Mouse (Mus musculus): ENCODE data around the gene Actg2.

GRCm38 (mm10) chr6:83555972-83556371 is 19.9 kb upstream of the Actg2 start:
- TF ChIP-seq CTCF (IDR thresholded peaks at IDR 0.05; ENCODE audit: insufficient read depth, low read length) = no peak
- TF ChIP-seq POLR2A (IDR thresholded peaks at IDR 0.05; ENCODE audit: borderline replicate concordance, extremely low read depth, low read depth, low read length) = no peak

Measured in lung, adult 2 months (tissue).